Mouse (Mus musculus) gastrocnemius, adult 18-20 months (tissue): ENCODE data around the gene Wfikkn2. TPM values are rescaled to one million over a fixed set of nuclear protein-coding genes. Genes with fewer than 3 reads are reported as not detected.
"Not testable (repeated sequence)": the region's sequence is repeated elsewhere in the genome, so short reads cannot be mapped to it uniquely, and the experiment has no call there.

ENCODE experiments used
- DNase-seq: peaks from one replicate; pipeline ENCODE4 v3.0.0; 2021; ENCODE audit warnings: low spot score
- long read RNA-seq, 2 experiments: library from polyadenylated mRNA; stranded (forward); transcript quantifications; one replicate each; pipeline ENCODE4 v2.0.0; 2021
- total RNA-seq, 2 experiments: library from RNA; stranded (reverse); gene quantifications; 2 replicates each; pipeline ENCODE4 v1.2.3; 2021

Gene Wfikkn2
- 10 to 100 TPM; 11.1 to 12.6 TPM for total RNA-seq
- long read RNA-seq, experiment 1, partial matches to known transcripts, result 2 of 10 reads
- long read RNA-seq, experiment 1, other reads (novel, unspliced or antisense), result 8 of 10 reads
- long read RNA-seq, experiment 2, partial matches to known transcripts, result 0 of 8 reads
- long read RNA-seq, experiment 2, other reads (novel, unspliced or antisense), result 8 of 8 reads

GRCm38 (mm10) chr11:94245955-94246788 lies at the start of gene Wfikkn2:
Gene Wfikkn2 (minus strand): TSS chr11:94246005.
- no peak for DNase-seq

GRCm38 (mm10) chr11:94294996-94295845 lies 49.4 kb upstream of the Wfikkn2 start:
- no peak for DNase-seq

- DNase-seq, result no peak
Measured at GRCm38 (mm10) chr11:94290062-94290740, 44.4 kb upstream of the Wfikkn2 start.

GRCm38 (mm10) chr11:94287105-94287504 lies 41.3 kb upstream of the Wfikkn2 start:
- DNase-seq, result no peak

GRCm38 (mm10) chr11:94285886-94286574 lies 40.2 kb upstream of the Wfikkn2 start:
- no peak for DNase-seq

- DNase-seq, result no peak
Measured at GRCm38 (mm10) chr11:94283536-94284099, 37.8 kb upstream of the Wfikkn2 start.

- no peak for DNase-seq
Measured at GRCm38 (mm10) chr11:94282291-94282690, 36.5 kb upstream of the Wfikkn2 start.

GRCm38 (mm10) chr11:94281199-94282181 lies 35.7 kb upstream of the Wfikkn2 start, which contains the start of gene Gm21885:
Gene Gm21885 (plus strand): TSS chr11:94281873.
- no peak for DNase-seq

GRCm38 (mm10) chr11:94276869-94277337 lies 31.1 kb upstream of the Wfikkn2 start:
- peak; percentile 93 for DNase-seq

GRCm38 (mm10) chr11:94275686-94276085 lies 29.9 kb upstream of the Wfikkn2 start:
- no peak for DNase-seq

- no peak for DNase-seq
Measured at GRCm38 (mm10) chr11:94275226-94275625, 29.4 kb upstream of the Wfikkn2 start.

- DNase-seq, result no peak
Measured at GRCm38 (mm10) chr11:94274206-94274867, 28.5 kb upstream of the Wfikkn2 start.

GRCm38 (mm10) chr11:94272960-94273927 lies 27.4 kb upstream of the Wfikkn2 start:
- no peak for DNase-seq

GRCm38 (mm10) chr11:94271015-94271414 lies 25.2 kb upstream of the Wfikkn2 start:
- DNase-seq, result no peak

- DNase-seq, result no peak
Measured at GRCm38 (mm10) chr11:94269906-94270305, 24.1 kb upstream of the Wfikkn2 start.

- DNase-seq, result no peak
Measured at GRCm38 (mm10) chr11:94268761-94269160, 23.0 kb upstream of the Wfikkn2 start.

- not testable (repeated sequence) for DNase-seq
Measured at GRCm38 (mm10) chr11:94266155-94266554, 20.4 kb upstream of the Wfikkn2 start.
